25 mouse cellular contexts compared by ENCODE assay signal in genomic region chr5:125504692-125505091, GRCm38 (mm10). TPM values are rescaled to one million over a fixed set of nuclear protein-coding genes. Genes with fewer than 3 reads are reported as not detected.
DNase-seq lines count a peak whose midpoint lies in the region; ATAC-seq and TF ChIP-seq lines count a peak whose summit lies in the region.
"Had no signal": no experiment of that assay in that cellular context is flagged by ENCODE, and none has a peak within 500 bp of the region (broad histone marks: within the 10 kb centered on the region; RNA-seq: fewer than 3 reads in every experiment).

No protein-coding gene starts in this region.

- H3K9ac ChIP-seq in kidney, postnatal 0 days (ENCODE audit: low read depth, low read length) = no peak overlapping the region
- H3K9ac ChIP-seq: embryonic facial prominence, embryonic 15.5 days; heart, embryonic 12.5 days; hindbrain, embryonic 14.5 days had no signal

- no peaks in the 10 kb centered on the region for H3K27me3 ChIP-seq in kidney, postnatal 0 days (ENCODE audit: insufficient read depth, low read length)
- H3K27me3 ChIP-seq: CH12.LX; embryonic facial prominence, embryonic 15.5 days; heart, embryonic 12.5 days; Patski had no signal

- H3K4me2 ChIP-seq in kidney, postnatal 0 days (ENCODE audit: low read length) = no peak overlapping the region
- H3K4me2 ChIP-seq: embryonic facial prominence, embryonic 15.5 days; heart, embryonic 12.5 days; hindbrain, embryonic 14.5 days had no signal

- no peak for TF ChIP-seq CTCF in kidney, postnatal 0 days (IDR thresholded peaks at IDR 0.05; ENCODE audit: low read depth)

- intact Hi-C loops in left cerebral cortex, postnatal 36 days (cut with DNase I) = no loop called here
- intact Hi-C loops in left cerebral cortex, postnatal 10 days (cut with DNase I) = no loop called here

- H3K27ac ChIP-seq in kidney, postnatal 0 days = 0 out of 2 replicates have a peak overlapping the region, but pooled peaks have one; percentile 19
- H3K27ac ChIP-seq: embryonic facial prominence, embryonic 15.5 days; forebrain, embryonic 10.5 days; gastrocnemius, adult 2 months; hindbrain, embryonic 10.5 days; hindbrain, embryonic 14.5 days had no signal

- 41% methylated on average over 11 of the region's 11 CpGs for WGBS in kidney, postnatal 0 days

- ATAC-seq in frontal cortex, adult (ENCODE audit: low TSS enrichment) = peak; percentile 55; the same call in 1 of the 2 replicates
- ATAC-seq in kidney, postnatal 0 days (replicated peaks; ENCODE audit: low FRiP score, low read depth) = no peak
- ATAC-seq: activated CD4-positive, CD25-positive, alpha-beta regulatory T cell, adult 4 months; forebrain, embryonic 16.5 days; Patski had no signal

- H3K36me3 ChIP-seq in kidney, postnatal 0 days (ENCODE audit: insufficient read depth, low read length) = peaks cover 11% of the 10 kb centered on the region; the same call in 1 of the 2 replicates

- no peak overlapping the region for H3K4me3 ChIP-seq in kidney, postnatal 0 days (replicated peaks; ENCODE audit: low read depth, low read length)
- H3K4me3 ChIP-seq: embryonic facial prominence, embryonic 15.5 days; erythroblast, embryonic 14.5 days; forebrain, embryonic 10.5 days; gastrocnemius, adult 2 months; heart, embryonic 12.5 days; hindbrain, embryonic 10.5 days had no signal

- no peaks in the 10 kb centered on the region for H3K9me3 ChIP-seq in kidney, postnatal 0 days (replicated peaks; ENCODE audit: low read length)
- H3K9me3 ChIP-seq: embryonic facial prominence, embryonic 15.5 days; forebrain, embryonic 10.5 days; heart, embryonic 12.5 days; hindbrain, embryonic 10.5 days had no signal

- no peak for DNase-seq in frontal cortex, postnatal 36 days (ENCODE audit: low spot score in 2 of 2)
- DNase-seq in kidney, postnatal 0 days (ENCODE audit: low spot score) = peak; percentile 77
- no peak for DNase-seq in kidney, adult 18-20 months
- DNase-seq in left cerebral cortex, postnatal 36 days (ENCODE audit: low spot score in 2 of 2) = peak; percentile 44 to 49
- no peak for DNase-seq in left cerebral cortex, postnatal 10 days (ENCODE audit: extremely low spot score in 1 of 2, low spot score in 2 of 2)
- DNase-seq: adrenal gland, postnatal 14 days; cerebellum, adult 18-20 months; cerebellum, adult 9-11 months; cerebellum, postnatal 36 days; gastrocnemius, adult 2 months; gastrocnemius, postnatal 25 days had no signal

- H3K4me1 ChIP-seq in kidney, postnatal 0 days (replicated peaks; ENCODE audit: insufficient read depth, low read length) = no peaks in the 10 kb centered on the region
- H3K4me1 ChIP-seq: heart, embryonic 12.5 days; hindbrain, embryonic 10.5 days had no signal

RNA-seq across cellular contexts. Expression of gene Tmem132b, which starts 26.9 kb away (rescaled TPM):
- polyA plus RNA-seq in kidney, postnatal 0 days (2015; fragmentation: Nextera tagmentation; extraction: Ambion mirVana) = 0.27 and 0.28 TPM in 2 replicates
- 100 to 1,000 TPM; 140 to 144 TPM for total RNA-seq in left cerebral cortex, postnatal 36 days (2021)
- 100 to 1,000 TPM; 109 to 114 TPM for total RNA-seq in left cerebral cortex, postnatal 10 days (2021)
- total RNA-seq: CH12.LX; granulocyte monocyte progenitor cell, adult 5-6 weeks; heart, postnatal 25 days had no signal
- polyA plus RNA-seq: activated CD4-positive, CD25-positive, alpha-beta regulatory T cell, adult 4 months; erythroblast, embryonic 14.5 days; heart, embryonic 12.5 days; heart, embryonic 16.5 days; Patski had no signal

RNA-seq across cellular contexts. Expression of gene Aacs, which starts 29.1 kb away (rescaled TPM):
- polyA plus RNA-seq in kidney, postnatal 0 days (2015; fragmentation: Nextera tagmentation; extraction: Ambion mirVana) = 22.0 and 25.5 TPM in 2 replicates
- 10 to 100 TPM; 41.0 to 51.2 TPM for total RNA-seq in left cerebral cortex, postnatal 36 days (2021)
- 10 to 100 TPM; 84.1 to 96.1 TPM for total RNA-seq in left cerebral cortex, postnatal 10 days (2021)

Comparison
In these comparisons a context has a peak if more than half of its experiments do, and no peak if none do; other contexts are left out.
1. DNase-seq: peak in kidney, postnatal 0 days (single experiment) and left cerebral cortex, postnatal 36 days (2 of 2); none in frontal cortex, postnatal 36 days (0 of 2), kidney, adult 18-20 months (single experiment) and left cerebral cortex, postnatal 10 days (0 of 2).